Mouse (Mus musculus) neural tube, embryonic 10.5 days (tissue): ENCODE data around the gene Shc3.

Experiments used
- DNase-seq: peaks from one replicate; pipeline ENCODE4 v3.0.0-alpha.2; 2017; ENCODE audit warnings: low spot score; ENCODE audit errors: extremely low spot score

Shc3 gene

GRCm38 (mm10) chr13:51482786-51483185, 86.4 kb downstream of the Shc3 start:
- no peak for DNase-seq

DNA sequence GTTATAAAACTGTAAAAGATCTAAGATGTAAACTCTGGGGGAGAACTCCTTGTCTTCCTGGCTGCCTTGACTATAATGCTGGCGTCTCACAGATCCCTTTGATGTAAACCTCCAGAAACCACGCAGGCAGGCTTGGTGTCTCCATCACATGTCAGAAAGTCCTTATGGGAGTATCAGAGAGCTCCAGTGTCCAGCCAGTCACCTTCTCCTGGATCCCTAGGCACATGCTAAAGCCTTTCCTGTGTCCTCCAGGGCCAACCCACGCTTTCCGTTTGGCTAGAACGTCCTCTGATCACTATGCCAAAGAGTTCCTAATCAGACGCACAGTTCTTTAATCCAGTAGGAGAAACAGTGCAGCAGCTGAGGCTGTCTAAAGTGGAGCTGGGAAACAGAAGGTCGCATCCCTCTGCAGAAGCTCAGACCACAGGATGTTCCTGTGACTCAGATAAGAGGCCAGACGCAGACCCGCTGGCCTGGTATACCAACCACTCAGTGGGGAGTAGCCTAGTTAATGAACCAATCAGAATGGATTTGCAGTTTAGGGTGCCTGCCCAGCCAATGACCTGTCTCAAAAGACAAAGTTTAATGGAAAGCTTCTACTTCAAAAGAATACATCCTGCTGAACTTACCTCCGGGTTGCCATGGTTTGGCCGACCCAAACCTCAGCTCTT, 88.7 kb downstream of the Shc3 start:
- no peak for DNase-seq

GRCm38 (mm10) chr13:51479826-51480225, 89.4 kb downstream of the Shc3 start:
- DNase-seq = no peak

DNA sequence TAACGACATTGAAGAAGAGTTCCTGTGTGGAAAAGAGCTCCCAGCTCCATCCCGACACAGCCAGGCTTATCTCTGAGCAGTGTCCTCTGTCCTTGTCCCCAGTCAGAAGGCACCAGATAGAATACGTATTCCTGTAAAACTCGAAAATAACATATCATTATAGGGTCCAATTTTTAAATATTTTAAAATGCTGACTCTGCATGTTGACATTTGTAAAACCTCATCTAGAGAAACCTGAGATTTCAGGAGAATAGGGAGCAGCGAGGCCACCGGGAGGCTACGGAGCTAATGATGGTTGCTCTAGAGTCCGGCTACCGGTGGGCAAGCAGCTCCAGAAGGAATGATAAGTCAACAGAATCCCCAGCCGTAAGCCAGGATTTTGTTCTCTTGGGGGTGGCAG, 92.2 kb downstream of the Shc3 start:
- DNase-seq = no peak

DNA sequence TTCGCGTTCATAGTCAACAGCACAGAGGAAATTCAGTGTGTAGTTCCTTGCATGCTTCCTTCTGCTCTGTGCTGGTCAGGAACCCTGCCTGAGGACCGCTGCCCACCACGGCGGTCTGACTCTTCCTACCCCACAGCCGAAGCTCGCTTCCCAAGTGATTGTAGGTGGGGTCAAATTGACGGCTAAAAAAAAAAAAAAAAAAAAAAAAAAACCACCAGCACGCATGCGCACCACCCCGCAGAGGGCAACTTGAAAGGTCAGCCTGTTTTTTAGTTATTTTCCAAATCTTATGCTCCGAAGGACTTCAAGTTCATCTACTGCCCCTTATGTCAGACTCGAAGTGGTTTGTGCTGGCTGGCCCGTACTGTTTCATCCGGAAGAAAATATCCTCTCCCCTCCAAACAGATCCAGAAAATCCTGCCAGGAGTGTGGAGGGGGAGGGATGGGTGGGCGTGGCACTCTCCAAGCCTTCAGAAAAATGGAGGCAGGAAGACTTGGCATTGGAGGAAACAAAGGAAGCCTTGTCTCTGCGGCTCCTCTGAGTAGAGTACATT, 100.4 kb downstream of the Shc3 start:
- no peak for DNase-seq

DNA sequence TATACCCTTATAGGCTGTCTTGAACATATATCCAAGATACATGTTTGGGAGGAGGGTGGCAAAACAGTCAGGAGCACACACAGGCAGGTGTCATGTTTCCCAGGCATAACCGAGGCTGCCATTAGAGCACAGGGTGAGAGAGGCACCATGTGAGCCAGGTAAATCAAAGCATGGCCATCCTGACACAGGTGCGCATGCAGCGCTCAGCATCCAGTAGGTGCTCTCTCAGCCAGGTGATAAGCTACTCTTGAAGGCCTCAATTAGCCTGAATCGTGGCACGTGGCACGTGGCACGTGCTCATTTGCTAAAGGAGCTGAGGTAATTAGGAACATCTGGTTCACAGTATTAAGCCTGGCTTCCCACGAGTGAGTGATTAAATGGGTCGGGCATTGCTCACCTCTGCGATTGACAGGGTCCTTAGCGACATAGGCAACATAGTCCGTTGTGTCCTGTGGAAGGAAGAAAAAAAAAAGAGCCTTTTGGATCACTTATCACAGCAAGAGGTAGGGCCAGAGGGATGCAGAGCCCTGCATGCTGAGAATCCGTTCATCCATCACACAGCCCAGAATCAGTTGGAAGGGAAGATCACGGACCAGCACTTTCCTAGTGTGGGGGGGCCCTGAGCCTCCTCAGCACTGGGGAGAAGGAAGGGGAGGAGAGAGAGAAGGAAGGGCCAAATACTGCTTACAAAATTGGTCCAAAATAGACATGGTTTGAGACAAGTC, 102.9 kb downstream of the Shc3 start:
- DNase-seq = no peak

DNA sequence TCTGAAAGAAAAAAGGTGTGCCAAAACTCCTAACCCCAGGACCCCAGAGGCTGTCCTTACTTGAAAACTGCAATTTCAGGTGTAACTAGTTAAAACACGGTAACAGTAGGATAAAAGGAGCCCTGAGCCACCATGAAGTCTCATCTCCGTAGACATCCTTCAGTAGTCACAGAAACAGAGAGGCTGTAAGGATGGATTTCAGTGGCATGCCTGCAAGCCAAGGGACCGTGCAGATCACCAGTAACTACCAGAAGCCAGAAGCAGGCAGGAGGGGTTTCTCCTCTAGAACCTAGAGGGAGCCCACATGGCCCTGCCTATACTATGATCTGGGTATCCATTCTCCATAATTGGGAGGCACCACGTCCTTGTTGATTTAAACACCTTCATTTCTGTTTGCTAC, 104.9 kb downstream of the Shc3 start:
- no peak for DNase-seq

- no peak for DNase-seq
Measured at GRCm38 (mm10) chr13:51456190-51456878, 112.9 kb downstream of the Shc3 start.

GRCm38 (mm10) chr13:51446550-51446949, 122.7 kb downstream of the Shc3 start:
- DNase-seq = no peak

DNA sequence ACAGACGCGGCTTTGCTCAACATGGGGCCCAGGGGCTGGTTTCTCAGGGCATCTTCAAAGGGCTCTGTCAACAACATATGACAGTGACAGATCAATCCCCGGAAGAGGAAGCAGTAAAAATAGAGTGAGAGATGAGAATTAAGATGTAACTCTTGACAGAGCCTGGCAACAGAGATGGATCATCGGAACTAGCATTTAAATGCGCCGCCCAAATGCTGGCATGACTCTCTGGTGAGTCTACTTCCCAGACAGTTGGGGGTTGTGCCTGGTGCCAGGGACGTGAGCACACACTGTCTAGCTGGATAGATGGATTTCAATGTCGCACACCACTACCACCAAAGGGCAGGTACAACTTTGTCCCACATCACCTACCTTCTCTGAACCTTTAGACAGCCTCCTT, 126.3 kb downstream of the Shc3 start:
- no peak for DNase-seq

DNA sequence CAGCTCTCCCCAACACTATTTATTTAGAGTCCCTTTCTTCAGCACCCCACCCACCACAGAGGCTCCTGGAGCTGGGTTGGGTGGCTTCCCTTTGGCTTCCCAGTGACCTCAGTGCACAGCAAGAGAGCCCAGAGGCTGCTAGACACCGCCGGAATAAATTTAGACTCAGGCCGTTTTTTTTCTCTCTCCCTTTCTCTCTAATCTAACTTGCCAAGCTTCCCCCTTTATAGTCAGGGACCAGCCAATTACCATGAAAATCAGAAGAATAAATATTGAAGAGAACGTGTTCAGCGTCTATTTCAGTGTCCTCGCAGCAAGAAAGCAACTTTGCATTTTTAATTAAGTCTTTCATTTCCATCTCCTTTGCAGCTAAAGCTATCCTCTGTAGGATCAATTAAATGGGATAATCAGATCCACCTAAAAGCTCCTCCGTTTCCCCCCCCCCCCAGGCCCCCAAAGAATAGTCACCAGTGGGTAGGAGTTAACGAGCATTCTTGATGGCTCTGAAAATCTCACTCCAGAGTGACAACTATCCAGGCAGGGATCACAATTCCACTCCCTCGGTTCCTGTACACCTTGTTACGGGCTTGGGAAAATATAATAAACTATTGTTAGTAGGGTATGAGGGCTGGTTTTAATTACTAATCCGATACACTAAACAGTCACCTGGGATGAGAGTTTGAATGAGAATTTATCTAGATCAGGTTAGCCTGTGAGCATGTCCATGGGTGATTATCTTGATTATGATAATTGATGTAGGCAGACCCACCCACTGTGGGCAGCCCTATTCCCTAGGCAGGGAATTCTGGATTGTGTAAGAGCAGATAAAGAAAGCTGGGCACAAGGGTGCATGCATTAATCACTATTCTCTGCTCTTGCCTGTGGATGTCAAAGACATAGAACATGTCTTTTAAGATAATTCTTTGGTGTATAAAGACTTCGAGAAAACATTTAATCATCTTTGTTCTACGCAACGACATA, 131.8 kb downstream of the Shc3 start:
- no peak for DNase-seq

DNA sequence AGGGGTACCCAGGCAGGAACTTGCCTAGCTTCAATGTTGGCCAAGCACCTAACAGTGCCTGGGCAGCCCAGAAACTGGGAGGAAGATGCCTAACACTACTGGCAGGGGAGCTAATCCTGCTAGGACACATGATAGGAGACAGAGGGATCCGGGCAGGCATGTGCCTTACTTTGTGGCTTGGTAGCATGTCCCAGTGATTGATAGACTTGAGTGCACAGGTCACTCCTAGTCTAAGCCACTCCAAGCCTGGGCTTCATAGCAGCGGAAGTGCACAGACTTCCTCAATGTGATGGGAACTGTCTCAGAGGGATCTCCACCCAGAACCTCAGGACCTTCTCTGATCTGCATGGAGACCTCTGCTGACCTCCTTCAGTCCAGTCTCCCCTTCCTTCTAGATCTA, 134.1 kb downstream of the Shc3 start:
- DNase-seq = no peak

DNA sequence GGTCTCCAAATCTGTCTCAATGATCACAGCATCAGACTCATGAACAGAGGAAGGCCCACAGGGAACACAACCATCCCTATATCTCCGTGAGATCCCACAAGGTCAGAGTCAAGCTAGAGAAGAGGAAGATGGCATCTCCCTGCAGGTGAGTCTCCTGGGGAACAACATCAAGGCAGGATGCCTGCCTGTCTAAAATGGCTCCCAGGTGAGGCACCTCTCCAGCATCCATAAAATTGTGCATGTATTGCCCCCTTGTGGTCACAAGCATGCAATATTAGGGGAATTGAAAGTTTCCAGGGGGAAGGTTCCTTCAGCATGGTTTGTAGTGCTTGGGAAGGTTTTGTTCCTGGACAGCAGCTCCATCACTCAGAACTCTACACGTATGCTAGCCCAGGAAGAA, 134.8 kb downstream of the Shc3 start:
- DNase-seq = no peak

DNA sequence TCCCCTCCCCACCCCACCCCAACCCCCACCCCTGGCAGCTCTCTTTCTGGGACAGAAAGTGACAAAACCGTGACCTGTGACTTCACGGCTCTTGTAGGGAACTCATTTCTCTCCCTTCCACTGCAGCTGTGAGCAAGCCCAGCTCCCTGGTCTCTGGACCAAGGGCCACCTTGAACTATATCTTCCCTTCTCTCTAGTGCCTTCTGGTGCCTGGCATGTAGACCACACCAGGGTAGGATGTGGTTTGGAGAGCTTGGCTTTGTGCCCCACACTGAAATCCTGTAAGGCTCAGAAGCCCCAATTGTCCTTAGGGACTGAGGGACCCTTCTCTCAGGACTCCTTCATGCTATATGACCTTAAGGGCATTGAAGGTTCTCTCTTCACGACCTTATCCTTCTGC, 135.8 kb downstream of the Shc3 start:
- no peak for DNase-seq

GRCm38 (mm10) chr13:51425662-51426443, 143.4 kb downstream of the Shc3 start:
- DNase-seq = no peak

DNA sequence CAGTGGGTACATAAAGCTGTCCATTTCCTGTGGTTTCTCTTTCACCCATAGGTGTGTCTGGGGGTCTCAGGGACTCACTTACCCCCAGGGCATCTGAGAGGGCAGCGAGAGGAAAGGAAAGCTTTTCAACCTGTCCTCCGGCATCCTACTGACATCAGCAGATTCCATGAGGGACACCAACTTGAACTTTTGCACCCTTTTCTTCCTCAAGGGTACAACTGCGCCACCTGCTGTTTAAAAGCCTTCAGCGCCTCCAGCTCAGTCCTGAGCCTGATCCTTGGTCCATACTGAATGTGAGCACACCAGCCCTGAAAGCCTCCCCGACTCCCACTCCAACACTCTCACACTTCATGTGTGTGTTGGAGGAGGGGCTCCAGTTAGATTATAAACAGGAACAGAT, 144.6 kb downstream of the Shc3 start:
- peak; percentile 71 for DNase-seq

GRCm38 (mm10) chr13:51423647-51424046, 145.6 kb downstream of the Shc3 start:
- DNase-seq = no peak

DNA sequence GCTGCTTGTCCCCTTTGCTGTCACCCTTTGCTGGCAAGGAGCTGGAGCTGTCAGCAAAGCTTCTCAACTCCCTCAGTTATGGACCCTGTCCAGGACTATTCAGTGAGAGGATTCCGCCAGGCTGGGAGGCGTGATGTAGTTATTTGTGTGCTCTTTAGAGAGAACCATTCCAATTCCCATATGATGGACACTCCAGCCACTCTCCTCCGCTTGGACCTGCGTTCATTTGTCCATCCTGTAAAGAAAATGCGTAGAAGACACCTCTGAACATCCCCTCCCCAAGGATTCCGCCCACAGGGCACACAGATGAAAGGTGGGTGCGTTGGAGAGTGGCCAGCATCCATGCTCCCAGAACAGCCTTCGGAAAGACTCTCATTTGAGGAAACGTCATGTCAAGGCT, 148.4 kb downstream of the Shc3 start:
- DNase-seq = no peak

DNA sequence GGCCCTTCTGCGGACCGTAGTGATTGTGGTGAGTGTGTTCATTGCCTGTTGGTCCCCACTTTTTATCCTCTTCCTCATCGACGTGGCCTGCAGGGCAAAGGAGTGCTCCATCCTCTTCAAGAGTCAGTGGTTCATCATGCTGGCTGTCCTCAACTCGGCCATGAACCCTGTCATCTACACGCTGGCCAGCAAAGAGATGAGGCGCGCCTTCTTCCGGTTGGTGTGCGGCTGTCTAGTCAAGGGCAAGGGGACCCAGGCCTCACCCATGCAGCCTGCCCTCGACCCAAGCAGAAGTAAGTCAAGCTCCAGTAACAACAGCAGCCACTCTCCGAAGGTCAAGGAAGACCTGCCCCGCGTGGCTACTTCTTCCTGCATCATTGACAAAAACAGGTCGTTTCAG, 149.7 kb downstream of the Shc3 start:
- no peak for DNase-seq

DNA sequence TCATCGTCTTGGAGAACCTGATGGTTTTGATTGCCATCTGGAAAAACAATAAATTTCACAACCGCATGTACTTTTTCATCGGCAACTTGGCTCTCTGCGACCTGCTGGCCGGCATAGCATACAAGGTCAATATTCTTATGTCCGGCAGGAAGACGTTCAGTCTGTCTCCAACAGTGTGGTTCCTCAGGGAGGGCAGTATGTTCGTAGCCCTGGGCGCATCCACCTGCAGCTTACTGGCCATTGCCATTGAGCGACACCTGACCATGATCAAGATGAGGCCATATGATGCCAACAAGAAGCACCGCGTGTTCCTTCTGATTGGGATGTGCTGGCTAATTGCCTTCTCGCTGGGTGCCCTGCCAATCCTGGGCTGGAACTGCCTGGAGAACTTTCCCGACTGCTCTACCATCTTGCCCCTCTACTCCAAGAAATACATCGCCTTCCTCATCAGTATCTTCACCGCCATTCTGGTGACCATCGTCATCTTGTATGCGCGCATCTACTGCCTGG, 150.2 kb downstream of the Shc3 start:
- DNase-seq = no peak
